Mouse (Mus musculus) gastrocnemius, postnatal 36 days (tissue): ENCODE results near the gene Efna2. TPM values are rescaled to one million over a fixed set of nuclear protein-coding genes. Genes with fewer than 3 reads are reported as not detected.
"Not testable (repeated sequence)": the region's sequence is repeated elsewhere in the genome, so short reads cannot be mapped to it uniquely, and the experiment has no call there.

ENCODE experiments used
- DNase-seq, 2 experiments: peaks; one replicate each; pipeline ENCODE4 v3.0.0; 2022
- intact Hi-C: fragments of 180-260 bp; cut with DNase I; formaldehyde crosslinking; loops from one replicate; pipeline ENCODE4 v1.15.1; 2025
- total RNA-seq, 2 experiments: library from RNA; stranded (reverse); gene quantifications; 2 replicates each; pipeline ENCODE4 v1.2.3; 2021

Efna2 gene
- total RNA-seq, 2 experiments from 2014 or later, result 0.27 to 0.31 TPM

- no peak for DNase-seq
- intact Hi-C loops, result loop anchor here (1.0 kb wide), 1 partner anchor 20 kb away; no protein-coding TSS in a partner anchor
Observed at GRCm38 (mm10) chr10:80165392-80166128, 13.7 kb upstream of the Efna2 start, which contains the start of gene Cirbp. Cirbp (plus strand) TSS chr10:80165985.

- intact Hi-C loops, DNase-seq: not testable (repeated sequence)
Observed at GRCm38 (mm10) chr10:80166136-80166535, 13.1 kb upstream of the Efna2 start.

- intact Hi-C loops, result no loop called here
- DNase-seq, result peak; percentile 99
Observed at GRCm38 (mm10) chr10:80167460-80168037, 11.7 kb upstream of the Efna2 start.

- peak; percentile 91 to 92 for DNase-seq
- intact Hi-C loops, result no loop called here
Observed at GRCm38 (mm10) chr10:80168038-80168661, 11.1 kb upstream of the Efna2 start.

- DNase-seq, result no peak
- intact Hi-C loops, result no loop called here
Observed at GRCm38 (mm10) chr10:80169070-80169469, 10.2 kb upstream of the Efna2 start.

GRCm38 (mm10) chr10:80169651-80170050 is 9.6 kb upstream of the Efna2 start:
- intact Hi-C loops, result no loop called here
- no peak for DNase-seq

- intact Hi-C loops, result no loop called here
- no peak for DNase-seq
Observed at GRCm38 (mm10) chr10:80170052-80170451, 9.2 kb upstream of the Efna2 start.

- no peak for DNase-seq
- intact Hi-C loops, result no loop called here
Observed at GRCm38 (mm10) chr10:80170601-80171021, 8.7 kb upstream of the Efna2 start.

- intact Hi-C loops, result no loop called here
Observed at GRCm38 (mm10) chr10:80171252-80171651, 8.0 kb upstream of the Efna2 start.

GRCm38 (mm10) chr10:80171760-80172526 is 7.3 kb upstream of the Efna2 start:
- no peak for DNase-seq
- intact Hi-C loops, result no loop called here

More at GRCm38 (mm10) chr10:80171252-80171651, 8.0 kb upstream of the Efna2 start:
- DNase-seq, result no peak

- DNase-seq, result peak; percentile 81 to 92
- intact Hi-C loops, result no loop called here
Observed at GRCm38 (mm10) chr10:80172527-80173292, 6.6 kb upstream of the Efna2 start, which contains the start of gene 1600002K03Rik. 1600002K03Rik (plus strand) TSS chr10:80172944.

GRCm38 (mm10) chr10:80173358-80173757 is 5.9 kb upstream of the Efna2 start:
- DNase-seq, result no peak
- intact Hi-C loops, result no loop called here

GRCm38 (mm10) chr10:80173955-80174640 is 5.2 kb upstream of the Efna2 start:
- DNase-seq, result no peak
- intact Hi-C loops, result no loop called here

GRCm38 (mm10) chr10:80174705-80175104 is 4.6 kb upstream of the Efna2 start:
- no peak for DNase-seq
- intact Hi-C loops, result loop anchor here (1.0 kb wide), 1 partner anchor 71 kb away; no protein-coding TSS in a partner anchor

GRCm38 (mm10) chr10:80175536-80176269 is 3.6 kb upstream of the Efna2 start:
- intact Hi-C loops, result loop anchor here (1.0 kb wide), 1 partner anchor 70 kb away; no protein-coding TSS in a partner anchor
- DNase-seq, result no peak

GRCm38 (mm10) chr10:80176270-80176834 is 2.9 kb upstream of the Efna2 start:
- DNase-seq, result no peak
- intact Hi-C loops, result no loop called here

GRCm38 (mm10) chr10:80177441-80178279 is 1.6 kb upstream of the Efna2 start:
- DNase-seq, result no peak
- intact Hi-C loops, result no loop called here
